Mouse (Mus musculus) midbrain, postnatal 0 days (tissue): ENCODE data around the gene Nob1. TPM values are rescaled to one million over a fixed set of nuclear protein-coding genes. Genes with fewer than 3 reads are reported as not detected.

Experiments used
- ATAC-seq: fragments of 200-750 bp; cut with Nextera tagmentation; 2 replicates; pipeline ENCODE4 v1.8.0; 2017; ENCODE audit warnings: moderate number of reproducible peaks, mild to moderate bottlenecking, moderate TSS enrichment, moderate library complexity; ENCODE audit not compliant: low FRiP score
- DNase-seq: peaks from one replicate; pipeline ENCODE4 v3.0.0-alpha.2; 2015; ENCODE audit warnings: low spot score
- H3K27ac ChIP-seq: fragments of 300-500 bp; sonication (generic); 2 replicates; pipeline ENCODE4 v1.5.1; 2014; ENCODE audit warnings: low read depth, mild to moderate bottlenecking, low read length, mixed read lengths
- H3K27me3 ChIP-seq: fragments of 300-500 bp; sonication (generic); 2 replicates; pipeline ENCODE4 v1.6.1; 2014; ENCODE audit warnings: low read length, control low read depth, mixed read lengths; ENCODE audit not compliant: insufficient read depth
- H3K36me3 ChIP-seq: fragments of 300-500 bp; sonication (generic); 2 replicates; pipeline ENCODE4 v1.6.1; 2014; ENCODE audit warnings: low read length, control low read depth, mixed read lengths; ENCODE audit not compliant: insufficient read depth
- H3K4me1 ChIP-seq: fragments of 300-500 bp; sonication (generic); 2 replicates; pipeline ENCODE4 v1.6.1; 2014; ENCODE audit warnings: mild to moderate bottlenecking, control low read depth, antibody characterized with exemption, low read length, mixed read lengths; ENCODE audit not compliant: insufficient read depth
- H3K4me2 ChIP-seq: fragments of 300-500 bp; sonication (generic); 2 replicates; pipeline ENCODE4 v1.6.1; 2014; ENCODE audit warnings: low read depth, mild to moderate bottlenecking, low read length, mixed read lengths; ENCODE audit not compliant: poor library complexity, severe bottlenecking
- H3K4me3 ChIP-seq: fragments of 300-500 bp; sonication (generic); 2 replicates; pipeline ENCODE4 v1.5.1; 2014; ENCODE audit warnings: low read depth, mild to moderate bottlenecking, low read length, moderate library complexity
- H3K9ac ChIP-seq: fragments of 300-500 bp; sonication (generic); replicated peaks from 2 replicates; pipeline ENCODE4 v1.6.1; 2014; ENCODE audit warnings: mild to moderate bottlenecking, low read length, moderate library complexity, mixed read lengths; ENCODE audit not compliant: poor library complexity, severe bottlenecking
- H3K9me3 ChIP-seq: fragments of 300-500 bp; sonication (generic); 2 replicates; pipeline ENCODE4 v1.6.1; 2016; ENCODE audit warnings: low read length, control low read depth
- CTCF ChIP-seq: IDR thresholded peaks from 2 replicates; pipeline ENCODE4 v1.5.1; 2016; ENCODE audit warnings: antibody characterized with exemption, mild to moderate bottlenecking
- WGBS: fragments of 180-500 bp; shearing (Covaris S2); extraction: QIAGEN DNeasy Blood & Tissue Kit; methylation state at CpG from one replicate; pipeline ENCODE4 v1.1.7; 2014; 5-methylcytosine and 5-hydroxymethylcytosine counted together
- polyA plus RNA-seq: library from polyadenylated mRNA; unstranded; fragments of >200 nt; fragmentation: Nextera tagmentation; extraction: Ambion mirVana; gene quantifications from 2 replicates; pipeline ENCODE4 v1.2.1, GENCODE M21; 2015
- total RNA-seq: library from RNA; depleted of rRNA; stranded (reverse); fragments of >200 nt; gene quantifications from 2 replicates; pipeline ENCODE4 v1.2.3, GENCODE M21; 2014

The Nob1 gene
- total and polyA plus RNA-seq, 2 experiments from 2014 or later = 19.5 to 52.7 TPM

GRCm38 (mm10) chr8:107439880-107440625 is 15.2 kb upstream of the Nob1 start:
- Histone ChIP-seq H3K27ac (no peak overlapping the region), H3K27me3 (no peaks in the 10 kb centered on the region), H3K9ac (no peak overlapping the region), H3K4me1 (peaks cover 4% of the 10 kb centered on the region; the same call in 1 of the 2 replicates), H3K4me3 (no peak overlapping the region), H3K4me2 (no peak overlapping the region), H3K36me3 (no peaks in the 10 kb centered on the region), H3K9me3 (no peaks in the 10 kb centered on the region)
- WGBS = 96% methylated on average over 3 of the region's 3 CpGs
- no peak for ATAC-seq
- no peak for TF ChIP-seq CTCF
- no peak for DNase-seq

- no peak for TF ChIP-seq CTCF
- Histone ChIP-seq H3K9me3 (no peaks in the 10 kb centered on the region), H3K9ac (no peak overlapping the region), H3K27me3 (no peaks in the 10 kb centered on the region), H3K27ac (no peak overlapping the region), H3K4me3 (no peak overlapping the region), H3K36me3 (no peaks in the 10 kb centered on the region), H3K4me2 (peak overlapping the region; percentile 59; the same call in 1 of the 2 replicates), H3K4me1 (peaks cover 4% of the 10 kb centered on the region; the same call in 1 of the 2 replicates)
- ATAC-seq (no peak), DNase-seq (no peak)
- WGBS = 70% methylated on average over 2 of the region's 2 CpGs
These were observed 12.9 kb upstream of the Nob1 start for GRCm38 (mm10) chr8:107437711-107438110.

GRCm38 (mm10) chr8:107436841-107437421 is 12.1 kb upstream of the Nob1 start:
- H3K9ac ChIP-seq = peak overlapping the region; percentile 86
- ATAC-seq = no peak
- DNase-seq = peak; percentile 4
- peak overlapping the region; percentile 87 for H3K4me3 ChIP-seq
- no peaks in the 10 kb centered on the region for H3K9me3 ChIP-seq
- H3K36me3 ChIP-seq = no peaks in the 10 kb centered on the region
- H3K27ac ChIP-seq = peak overlapping the region; percentile 78
- H3K4me2 ChIP-seq = peak overlapping the region; percentile 59
- no peaks in the 10 kb centered on the region for H3K27me3 ChIP-seq
- TF ChIP-seq CTCF = no peak
- H3K4me1 ChIP-seq = peaks cover 4% of the 10 kb centered on the region; the same call in 1 of the 2 replicates
- WGBS = 7% methylated on average over 16 of the region's 16 CpGs

GRCm38 (mm10) chr8:107435962-107436831 is 11.3 kb upstream of the Nob1 start, which contains the start of gene Wwp2:
Gene Wwp2 (plus strand): TSS chr8:107436365.
- TF ChIP-seq CTCF = peak; percentile 21; the same call in 1 of the 2 replicates
- DNase-seq = peak; percentile 66
- under 1% methylated on average over 38 of the region's 81 CpGs for WGBS

GRCm38 (mm10) chr8:107435421-107435961 is 10.6 kb upstream of the Nob1 start:
- ATAC-seq (no peak), DNase-seq (no peak)
- H3K4me2 ChIP-seq = peak overlapping the region; percentile 59
- H3K27ac ChIP-seq = no peak overlapping the region; the same call in 1 of the 2 replicates
- H3K36me3 ChIP-seq = no peaks in the 10 kb centered on the region
- peaks cover 4% of the 10 kb centered on the region; the same call in 1 of the 2 replicates for H3K4me1 ChIP-seq
- H3K9ac ChIP-seq = no peak overlapping the region
- peak overlapping the region; percentile 87 for H3K4me3 ChIP-seq
- no peak for TF ChIP-seq CTCF
- 34% methylated on average over 11 of the region's 11 CpGs for WGBS
- H3K9me3 ChIP-seq = no peaks in the 10 kb centered on the region
- no peaks in the 10 kb centered on the region for H3K27me3 ChIP-seq

More at GRCm38 (mm10) chr8:107435962-107436831, 11.3 kb upstream of the Nob1 start, which contains the start of gene Wwp2:
- no peaks in the 10 kb centered on the region for H3K36me3 ChIP-seq
- peak within 1 kb of the TSS; percentile 78 for H3K27ac ChIP-seq
- H3K27me3 ChIP-seq = no peaks in the 10 kb centered on the region
- peak within 1 kb of the TSS; percentile 87 for H3K4me3 ChIP-seq
- H3K4me1 ChIP-seq = peaks cover 4% of the 10 kb centered on the region; the same call in 1 of the 2 replicates
- peak within 1 kb of the TSS; percentile 86 for H3K9ac ChIP-seq
- no peaks in the 10 kb centered on the region for H3K9me3 ChIP-seq
- ATAC-seq = peak; percentile 91
- peak within 1 kb of the TSS; percentile 59 for H3K4me2 ChIP-seq
